Mouse (Mus musculus) limb, embryonic 13.5 days (tissue): ENCODE measurements at regions not wholly inside any gene's neighbourhood (a gene's known extent, or its start where the extent isn't known, plus 50 kb on each side); places are given as distances from the start of the nearest gene placed in this dataset.
A peak's percentile ranks its signal among the peaks of the same experiment; 100 is the strongest.

ENCODE experiments used
- ATAC-seq: fragments of 200-750 bp; cut with Nextera tagmentation; 2 replicates; pipeline ENCODE4 v1.8.0; 2017; ENCODE audit warnings: low read depth, moderate number of reproducible peaks, moderate TSS enrichment; ENCODE audit not compliant: low FRiP score
- H3K27ac ChIP-seq: fragments of 300-500 bp; sonication (generic); 2 replicates; pipeline ENCODE4 v1.5.1; 2015; ENCODE audit warnings: inconsistent platforms, mild to moderate bottlenecking, moderate library complexity
- H3K27me3 ChIP-seq: fragments of 300-500 bp; sonication (generic); 2 replicates; pipeline ENCODE4 v1.6.1; 2015; ENCODE audit warnings: mild to moderate bottlenecking, inconsistent platforms
- H3K36me3 ChIP-seq: fragments of 300-500 bp; sonication (generic); 2 replicates; pipeline ENCODE4 v1.6.1; 2015; ENCODE audit warnings: inconsistent platforms, mild to moderate bottlenecking, moderate library complexity
- H3K4me1 ChIP-seq: fragments of 300-500 bp; sonication (generic); 2 replicates; pipeline ENCODE4 v1.6.1; 2015; ENCODE audit warnings: inconsistent platforms
- H3K4me2 ChIP-seq: fragments of 300-500 bp; sonication (generic); replicated peaks from 2 replicates; pipeline ENCODE4 v1.6.1; 2015; ENCODE audit warnings: inconsistent platforms, mild to moderate bottlenecking, moderate library complexity
- H3K4me3 ChIP-seq: fragments of 300-500 bp; sonication (generic); 2 replicates; pipeline ENCODE4 v1.5.1; 2015; ENCODE audit warnings: moderate library complexity, mild to moderate bottlenecking, inconsistent platforms
- H3K9ac ChIP-seq: fragments of 300-500 bp; sonication (generic); 2 replicates; pipeline ENCODE4 v1.6.1; 2015; ENCODE audit warnings: mild to moderate bottlenecking, inconsistent platforms
- H3K9me3 ChIP-seq: fragments of 300-500 bp; sonication (generic); 2 replicates; pipeline ENCODE4 v1.6.1; 2016; ENCODE audit warnings: inconsistent platforms
- WGBS: fragments of 180-500 bp; shearing (Covaris S2); methylation state at CpG from one replicate; pipeline ENCODE4 v1.1.7; 2015; 5-methylcytosine and 5-hydroxymethylcytosine counted together

DNA sequence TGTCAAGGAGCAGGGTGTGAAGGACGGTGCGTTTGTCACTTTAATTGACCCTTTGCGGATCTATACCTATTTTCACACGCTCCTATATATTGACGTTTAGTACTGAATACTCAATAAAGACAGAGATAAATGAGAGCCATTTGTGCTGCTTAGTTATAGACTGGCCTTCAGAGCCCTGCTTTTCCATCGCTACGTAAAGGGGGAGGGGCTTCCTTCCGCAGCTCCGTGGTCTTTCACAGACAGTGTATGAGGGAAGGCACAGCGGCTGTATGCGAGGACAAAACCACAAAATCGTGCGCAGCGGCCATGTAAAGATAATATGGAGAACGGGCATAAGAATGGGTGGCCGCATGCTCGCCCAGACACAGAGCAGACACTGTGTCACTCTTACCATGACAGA, 58.4 kb upstream of the Pced1b start:
- Histone ChIP-seq H3K9ac (no peak overlapping the region), H3K4me3 (no peak overlapping the region), H3K36me3 (no peaks in the 10 kb centered on the region), H3K4me2 (no peak overlapping the region), H3K4me1 (no peaks in the 10 kb centered on the region), H3K27me3 (no peaks in the 10 kb centered on the region), H3K9me3 (no peaks in the 10 kb centered on the region), H3K27ac (no peak overlapping the region)
- ATAC-seq, result no peak
- 83% methylated on average over 17 of the region's 17 CpGs for WGBS

GRCm38 (mm10) chr15:97187831-97188230, 59.1 kb upstream of the Pced1b start:
- ATAC-seq, result no peak
- 41% methylated on average over 3 of the region's 3 CpGs for WGBS
- no peak overlapping the region for H3K4me2 ChIP-seq

DNA sequence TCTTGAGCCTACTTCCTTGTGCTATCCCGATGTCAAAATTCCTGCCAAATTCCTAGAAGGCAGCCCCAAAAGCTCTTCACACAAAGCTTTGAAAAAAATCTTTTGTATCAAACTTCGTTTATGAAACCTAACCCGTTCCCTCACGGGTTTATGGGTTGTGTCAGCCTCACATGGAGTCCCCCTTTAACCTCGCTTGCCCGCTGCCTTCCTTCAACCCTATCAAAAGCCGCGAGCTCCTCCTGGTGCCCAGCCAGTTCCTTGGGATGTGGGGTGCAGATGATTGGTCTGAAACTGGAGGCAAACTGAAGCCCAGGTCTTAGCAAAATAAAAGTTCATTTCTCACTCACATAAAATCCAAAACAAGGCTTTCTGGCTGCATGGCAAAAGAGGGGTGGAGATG, 60.9 kb upstream of the Pced1b start:
- H3K27me3 ChIP-seq, result no peaks in the 10 kb centered on the region

More at GRCm38 (mm10) chr15:97187831-97188230, 59.1 kb upstream of the Pced1b start:
- no peaks in the 10 kb centered on the region for H3K27me3 ChIP-seq
- H3K4me3 ChIP-seq, result no peak overlapping the region
- H3K36me3 ChIP-seq, result no peaks in the 10 kb centered on the region
- no peaks in the 10 kb centered on the region for H3K4me1 ChIP-seq
- no peaks in the 10 kb centered on the region for H3K9me3 ChIP-seq
- H3K9ac ChIP-seq, result no peak overlapping the region
- no peak overlapping the region for H3K27ac ChIP-seq

GRCm38 (mm10) chr15:97182617-97183038, 64.3 kb upstream of the Pced1b start:
- 58% methylated on average over 9 of the region's 9 CpGs for WGBS
- no peak overlapping the region for H3K27ac ChIP-seq
- H3K9ac ChIP-seq, result no peak overlapping the region
- H3K27me3 ChIP-seq, result no peaks in the 10 kb centered on the region
- ATAC-seq, result peak; percentile 83
- H3K4me1 ChIP-seq, result peaks cover 10% of the 10 kb centered on the region
- no peaks in the 10 kb centered on the region for H3K36me3 ChIP-seq
- no peak overlapping the region for H3K4me2 ChIP-seq
- no peaks in the 10 kb centered on the region for H3K9me3 ChIP-seq
- no peak overlapping the region for H3K4me3 ChIP-seq

More for the DNA sequence above, 60.9 kb upstream of the Pced1b start:
- no peak for ATAC-seq
- Histone ChIP-seq H3K4me1 (no peaks in the 10 kb centered on the region), H3K4me3 (no peak overlapping the region), H3K9me3 (no peaks in the 10 kb centered on the region), H3K36me3 (no peaks in the 10 kb centered on the region), H3K27ac (no peak overlapping the region), H3K9ac (no peak overlapping the region), H3K4me2 (no peak overlapping the region)
- WGBS, result 61% methylated on average over 8 of the region's 8 CpGs

GRCm38 (mm10) chr15:97180970-97181669, 65.8 kb upstream of the Pced1b start:
- no peaks in the 10 kb centered on the region for H3K36me3 ChIP-seq
- no peak overlapping the region for H3K27ac ChIP-seq
- no peaks in the 10 kb centered on the region for H3K9me3 ChIP-seq
- no peak overlapping the region for H3K4me2 ChIP-seq
- no peak for ATAC-seq
- no peak overlapping the region for H3K4me3 ChIP-seq
- H3K9ac ChIP-seq, result no peak overlapping the region
- peaks cover 10% of the 10 kb centered on the region for H3K4me1 ChIP-seq
- H3K27me3 ChIP-seq, result no peaks in the 10 kb centered on the region
- WGBS, result 58% methylated on average over 9 of the region's 9 CpGs

- H3K9me3 ChIP-seq, result no peaks in the 10 kb centered on the region
- no peak for ATAC-seq
- WGBS, result 46% methylated on average over 3 of the region's 3 CpGs
- no peaks in the 10 kb centered on the region for H3K27me3 ChIP-seq
- peaks cover 19% of the 10 kb centered on the region for H3K4me1 ChIP-seq
- peak overlapping the region; percentile 22; the same call in 1 of the 2 replicates for H3K27ac ChIP-seq
- no peaks in the 10 kb centered on the region for H3K36me3 ChIP-seq
- no peak overlapping the region for H3K4me3 ChIP-seq
- H3K4me2 ChIP-seq, result no peak overlapping the region
- H3K9ac ChIP-seq, result no peak overlapping the region
Observed at GRCm38 (mm10) chr15:97178286-97178685, 68.6 kb upstream of the Pced1b start.

DNA sequence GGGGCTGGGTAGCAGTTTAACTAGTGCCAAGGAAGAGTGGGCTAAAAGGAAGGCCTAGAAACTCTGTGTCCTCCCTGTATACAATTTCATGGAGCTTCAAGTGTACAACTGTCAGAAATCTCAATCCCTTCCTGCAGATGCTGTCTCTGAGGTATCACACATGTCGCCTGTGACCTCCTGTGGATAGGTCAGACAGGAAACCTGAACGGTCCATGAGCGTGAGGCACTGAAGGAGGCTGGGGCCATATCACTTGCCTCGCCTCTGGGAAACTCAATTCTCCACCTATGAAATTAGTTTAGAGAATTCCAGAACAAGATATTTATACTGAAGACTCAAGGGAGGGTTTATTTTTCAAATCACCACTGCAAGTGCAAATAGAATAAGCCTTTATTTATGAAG, 69.1 kb upstream of the Pced1b start:
- WGBS, result 57% methylated on average over 4 of the region's 4 CpGs
- Histone ChIP-seq H3K4me1 (peaks cover 19% of the 10 kb centered on the region), H3K4me2 (no peak overlapping the region), H3K4me3 (no peak overlapping the region), H3K9me3 (no peaks in the 10 kb centered on the region), H3K27me3 (no peaks in the 10 kb centered on the region), H3K36me3 (no peaks in the 10 kb centered on the region), H3K27ac (no peak overlapping the region), H3K9ac (no peak overlapping the region)
- 0 out of 2 replicates have a peak, but pooled peaks have one; percentile 30 for ATAC-seq

GRCm38 (mm10) chr15:97174989-97175388, 71.9 kb upstream of the Pced1b start:
- H3K4me2 ChIP-seq, result no peak overlapping the region
- 9% methylated on average over 5 of the region's 5 CpGs for whole genome bisulfite sequencing
- ATAC-seq, result no peak
- no peaks in the 10 kb centered on the region for H3K9me3 ChIP-seq
- no peaks in the 10 kb centered on the region for H3K27me3 ChIP-seq
- no peak overlapping the region for H3K4me3 ChIP-seq
- no peaks in the 10 kb centered on the region for H3K36me3 ChIP-seq
- H3K4me1 ChIP-seq, result peaks cover 19% of the 10 kb centered on the region; the same call in 1 of the 2 replicates
- no peak overlapping the region for H3K27ac ChIP-seq
- no peak overlapping the region for H3K9ac ChIP-seq

DNA sequence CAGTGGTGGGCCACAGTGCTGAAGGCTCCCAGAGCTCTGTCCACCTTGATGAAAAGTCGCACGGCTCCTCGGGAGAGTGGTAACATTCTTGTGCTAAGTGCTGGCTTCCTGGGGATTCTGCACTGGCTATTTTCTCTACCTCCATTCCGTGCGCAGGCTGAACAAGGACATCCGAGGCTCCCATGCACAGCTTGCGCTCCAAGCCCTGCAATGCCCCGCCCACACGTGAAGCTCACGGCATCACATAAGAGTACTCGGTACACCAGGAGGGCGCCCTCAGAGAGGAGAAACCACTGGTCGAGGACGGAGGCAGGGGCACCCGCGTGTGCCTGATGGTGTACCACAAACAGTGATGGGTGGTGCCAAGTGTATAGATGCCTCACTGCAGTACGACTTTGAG, 73.7 kb upstream of the Pced1b start:
- WGBS, result 77% methylated on average over 17 of the region's 17 CpGs
- Histone ChIP-seq H3K9ac (no peak overlapping the region), H3K27ac (no peak overlapping the region)

GRCm38 (mm10) chr15:97170074-97170473, 76.8 kb upstream of the Pced1b start:
- ATAC-seq, result no peak
- no peaks in the 10 kb centered on the region for H3K27me3 ChIP-seq
- no peak overlapping the region for H3K27ac ChIP-seq
- H3K4me1 ChIP-seq, result peaks cover 8% of the 10 kb centered on the region; the same call in 1 of the 2 replicates
- no peak overlapping the region for H3K9ac ChIP-seq
- H3K4me3 ChIP-seq, result no peak overlapping the region
- WGBS, result 71% methylated on average over 6 of the region's 6 CpGs
- no peaks in the 10 kb centered on the region for H3K36me3 ChIP-seq
- H3K4me2 ChIP-seq, result no peak overlapping the region
- H3K9me3 ChIP-seq, result no peaks in the 10 kb centered on the region

More for the DNA sequence above, 73.7 kb upstream of the Pced1b start:
- no peaks in the 10 kb centered on the region for H3K9me3 ChIP-seq
- no peak overlapping the region for H3K4me3 ChIP-seq
- H3K4me1 ChIP-seq, result peaks cover 11% of the 10 kb centered on the region; the same call in 1 of the 2 replicates
- no peak overlapping the region for H3K4me2 ChIP-seq
- no peak for ATAC-seq
- no peaks in the 10 kb centered on the region for H3K27me3 ChIP-seq
- H3K36me3 ChIP-seq, result no peaks in the 10 kb centered on the region

- H3K4me3 ChIP-seq, result no peak overlapping the region
- H3K4me2 ChIP-seq, result no peak overlapping the region
- WGBS, result 83% methylated on average over 10 of the region's 10 CpGs
- ATAC-seq, result no peak
- no peak overlapping the region for H3K27ac ChIP-seq
- H3K27me3 ChIP-seq, result no peaks in the 10 kb centered on the region
- H3K4me1 ChIP-seq, result peaks cover 1% of the 10 kb centered on the region; the same call in 1 of the 2 replicates
- H3K9me3 ChIP-seq, result no peaks in the 10 kb centered on the region
- no peak overlapping the region for H3K9ac ChIP-seq
- no peaks in the 10 kb centered on the region for H3K36me3 ChIP-seq
Observed at GRCm38 (mm10) chr15:97169381-97169780, 77.5 kb upstream of the Pced1b start.

DNA sequence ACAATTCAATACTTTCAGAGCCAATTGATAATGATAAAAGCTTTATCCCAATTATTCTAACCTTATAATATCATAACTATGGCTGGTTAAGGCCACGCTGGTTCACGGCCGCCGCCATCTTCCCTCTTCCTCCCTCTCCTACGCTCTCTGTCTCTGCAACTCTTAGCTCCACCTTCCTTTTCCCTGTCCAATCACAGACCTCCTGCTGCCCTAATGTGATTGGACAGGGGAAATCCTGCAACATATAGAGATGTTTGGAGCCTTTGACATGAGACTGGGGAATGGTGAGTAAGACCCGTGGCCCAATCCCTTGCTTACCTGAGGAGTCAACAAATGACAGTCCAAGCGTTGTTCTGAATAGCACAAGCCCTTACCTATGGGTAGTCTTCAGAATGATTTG, 79.8 kb upstream of the Pced1b start:
- Histone ChIP-seq H3K4me1 (no peaks in the 10 kb centered on the region), H3K27me3 (no peaks in the 10 kb centered on the region), H3K4me3 (no peak overlapping the region), H3K27ac (no peak overlapping the region), H3K9ac (no peak overlapping the region), H3K9me3 (no peaks in the 10 kb centered on the region), H3K4me2 (no peak overlapping the region), H3K36me3 (no peaks in the 10 kb centered on the region)
- no peak for ATAC-seq
- 95% methylated on average over 7 of the region's 7 CpGs for WGBS

DNA sequence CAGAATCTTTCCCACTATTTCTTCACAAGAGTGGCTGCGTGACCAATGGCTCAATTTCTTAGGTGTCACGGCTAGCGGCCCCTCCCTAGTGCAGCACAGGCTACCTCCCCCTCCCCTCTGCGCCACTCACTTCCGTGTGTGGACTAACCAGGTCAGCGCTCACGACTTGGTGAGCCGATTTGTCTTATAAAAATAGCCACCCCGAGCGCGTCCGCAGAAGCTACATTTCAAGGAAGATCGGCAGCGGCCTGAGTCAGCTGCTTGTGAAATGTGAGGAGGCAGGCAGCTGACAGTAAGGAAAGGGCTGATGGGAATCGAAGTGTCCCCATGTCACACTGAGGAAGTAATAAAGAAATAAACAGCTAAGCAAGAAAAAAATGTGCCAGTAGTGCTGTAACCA, 82.3 kb upstream of the Pced1b start:
- Histone ChIP-seq H3K36me3 (no peaks in the 10 kb centered on the region), H3K4me2 (no peak overlapping the region), H3K27me3 (no peaks in the 10 kb centered on the region), H3K9me3 (no peaks in the 10 kb centered on the region), H3K4me1 (no peaks in the 10 kb centered on the region), H3K4me3 (no peak overlapping the region), H3K9ac (no peak overlapping the region), H3K27ac (no peak overlapping the region)
- no peak for ATAC-seq
- 76% methylated on average over 15 of the region's 15 CpGs for WGBS
